Mouse (Mus musculus): Measurements from ENCODE around the gene Iqca. TPM values are rescaled to one million over a fixed set of nuclear protein-coding genes. Genes with fewer than 3 reads are reported as not detected.

Gene Iqca
- polyA plus RNA-seq (2012; rRNA removed; ENCODE audit: low replicate concordance) = not detected in 2 replicates

DNA sequence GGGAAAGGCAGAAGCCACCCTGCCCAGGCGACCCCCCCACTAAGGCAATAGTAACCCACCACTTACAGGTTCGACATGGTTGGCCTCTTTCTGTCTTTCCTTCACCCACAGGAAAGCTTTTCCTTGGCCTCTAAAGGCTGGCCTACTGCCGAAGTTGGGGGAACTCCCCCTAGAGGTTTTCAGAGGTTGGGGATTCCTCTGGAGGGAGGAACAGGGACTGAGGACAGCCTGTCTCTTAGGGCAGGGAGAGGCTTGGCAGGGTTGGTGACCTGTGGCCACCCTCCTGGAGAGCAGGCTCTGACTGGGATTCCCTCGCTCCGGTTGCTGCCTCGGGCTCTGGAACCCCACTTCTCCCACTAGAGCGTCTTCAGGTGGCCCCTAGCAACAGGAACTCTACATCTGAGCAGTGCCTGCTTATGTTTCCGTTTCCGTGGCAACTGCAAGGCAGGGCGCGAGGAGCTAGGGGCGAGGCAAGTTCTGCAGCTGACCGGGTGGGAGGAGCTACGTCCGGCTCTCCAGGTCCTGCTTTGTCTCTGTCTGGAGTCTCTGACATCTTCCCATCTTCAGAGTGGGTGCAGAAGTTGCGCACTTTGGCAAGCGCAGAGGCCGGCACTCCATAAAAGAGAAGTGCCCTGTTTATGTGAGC, at the start of gene Iqca:
Gene Iqca, minus strand, starts transcription at position 303 of the 646 bp plus-strand sequence.

DNA sequence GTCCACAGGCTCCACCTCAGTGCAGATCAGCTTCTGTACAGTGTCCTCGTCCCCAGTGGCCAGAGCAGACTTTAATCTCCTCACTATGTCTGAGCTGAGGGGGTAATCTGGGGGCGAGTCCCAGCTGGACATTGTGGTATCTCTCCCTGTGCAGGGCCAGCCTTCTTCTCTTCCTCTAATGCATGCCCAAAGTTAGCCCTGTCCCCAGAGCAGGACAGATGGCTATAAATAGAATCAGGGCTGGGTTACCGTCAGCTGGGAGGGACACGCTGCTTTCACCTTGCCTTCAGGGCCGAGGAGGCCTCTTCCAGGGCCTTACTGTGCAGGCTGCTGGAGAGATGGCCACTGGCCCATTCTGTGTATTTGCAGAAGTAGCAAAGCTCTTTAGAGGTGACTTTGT, 138.8 kb downstream of the Iqca start, which contains the start of gene Asb18:
Gene Asb18, minus strand, starts transcription at position 221 of the 400 bp plus-strand sequence.

Other genes starting within 250 kb of the Iqca start
- 0.45 and 0.86 TPM in 2 replicates for gene Gbx2, start 222.2 kb downstream of the Iqca start, polyA plus RNA-seq (2012; rRNA removed; ENCODE audit: low replicate concordance)
- 12.6 TPM in 1 of 2 replicates, not detected in the other for gene Asb18, start 138.7 kb downstream of the Iqca start, polyA plus RNA-seq (2012; rRNA removed; ENCODE audit: low replicate concordance)
- gene Ackr3, start 50.6 kb upstream of the Iqca start, polyA plus RNA-seq (2012; rRNA removed; ENCODE audit: low replicate concordance) = 98.9 and 259 TPM in 2 replicates

All from mammary gland, adult 2 months (tissue).